Mouse (Mus musculus): ENCODE results near the gene Bend5.

The Bend5 gene

DNA sequence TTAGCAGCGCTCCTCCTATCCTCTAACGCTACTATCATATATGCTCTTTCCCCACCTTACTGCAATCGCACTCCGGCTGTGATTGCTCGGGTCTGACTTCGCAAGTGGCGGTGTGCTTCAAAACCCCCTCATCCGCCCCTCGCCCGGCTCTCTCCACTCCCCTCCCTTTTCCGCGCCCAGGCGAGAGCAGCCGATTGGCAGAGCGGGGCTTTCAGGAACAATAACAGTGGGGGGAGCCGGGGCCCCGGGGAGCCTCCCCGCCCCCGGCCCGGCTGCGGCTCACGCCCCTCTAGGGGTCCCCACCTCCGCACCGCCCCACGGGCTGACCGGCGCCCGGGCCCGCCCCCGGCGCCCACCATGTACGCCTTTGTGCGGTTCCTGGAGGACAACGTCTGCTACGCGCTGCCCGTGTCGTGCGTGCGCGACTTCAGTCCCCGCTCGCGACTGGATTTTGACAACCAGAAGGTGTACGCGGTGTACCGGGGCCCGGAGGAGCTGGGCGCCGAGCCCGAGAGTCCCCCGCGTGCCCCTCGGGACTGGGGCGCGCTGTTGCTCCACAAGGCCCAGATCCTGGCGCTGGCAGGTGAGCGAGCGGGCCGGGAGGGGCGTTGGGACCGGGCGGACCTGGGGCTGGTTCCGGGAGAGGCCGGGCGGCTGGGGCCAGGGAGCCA, at the start of gene Bend5:
Bend5 (plus strand) TSS at position 189 of the 671 bp plus-strand sequence.
- peak; percentile 70 for DNase-seq (ENCODE audit: low read depth, low spot score)

GRCm38 (mm10) chr4:111367771-111368170, 47.0 kb upstream of the Bend5 start:
- DNase-seq (ENCODE audit: low read depth, low spot score): no peak

DNA sequence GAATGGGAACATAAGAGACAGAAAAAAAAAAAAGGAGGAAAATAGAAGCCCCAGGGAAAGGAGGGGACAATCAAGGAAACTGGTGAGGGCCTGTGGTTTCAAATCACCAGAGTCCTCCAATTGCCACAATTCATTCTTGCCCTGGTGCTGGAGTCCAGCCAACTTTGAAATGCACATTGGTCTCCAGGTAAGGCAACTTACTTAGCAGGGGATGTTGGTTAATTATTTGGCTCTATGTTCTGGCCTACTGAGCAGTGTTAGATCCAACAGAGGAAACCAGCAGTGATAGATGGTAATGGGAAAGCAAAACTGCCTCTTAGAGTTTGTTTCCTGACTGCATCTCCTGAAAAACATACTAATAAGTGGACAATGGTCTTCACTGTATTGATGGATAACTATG, 37.6 kb upstream of the Bend5 start:
- DNase-seq (ENCODE audit: low read depth, low spot score): no peak

DNA sequence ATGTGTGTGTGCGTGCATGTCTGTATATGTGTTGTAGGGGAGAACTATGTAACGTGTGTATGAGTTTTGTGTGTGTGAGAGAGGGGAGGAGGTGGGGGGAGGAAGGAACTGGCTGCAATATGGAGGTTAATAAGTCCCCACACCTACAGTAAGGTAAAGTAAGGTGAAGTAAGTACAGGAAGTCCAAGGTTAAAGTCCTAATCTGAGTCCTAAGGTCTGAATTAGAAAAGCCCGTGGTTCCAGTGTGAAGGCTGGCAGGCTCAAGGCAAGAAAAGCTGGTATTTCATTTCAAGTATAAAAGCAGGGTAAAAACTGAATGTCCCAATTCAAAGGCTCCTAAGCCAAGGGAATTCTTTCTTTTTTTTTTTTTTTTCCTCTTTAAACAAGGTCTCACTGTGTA, 36.7 kb upstream of the Bend5 start:
- no peak for DNase-seq (ENCODE audit: low read depth, low spot score)

DNA sequence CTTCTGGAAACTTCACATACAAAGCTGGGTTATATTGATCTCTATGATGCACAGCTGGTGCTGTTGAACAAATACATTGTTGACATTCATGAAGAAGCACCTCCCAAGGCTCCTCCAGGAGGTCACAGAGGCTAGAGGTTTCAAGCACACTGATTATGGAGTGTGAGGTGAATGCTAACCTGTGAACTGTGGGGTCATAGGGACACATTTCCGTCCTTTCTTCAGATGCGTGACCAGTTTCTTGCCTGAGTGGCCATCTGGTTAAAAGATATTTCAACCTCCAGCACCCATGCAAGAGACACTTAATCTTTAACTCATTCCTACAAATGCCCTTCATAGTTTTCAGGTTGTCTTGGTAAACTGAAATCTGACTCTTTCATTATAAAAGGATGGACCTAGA, 31.7 kb upstream of the Bend5 start:
- DNase-seq (ENCODE audit: low read depth, low spot score): no peak

GRCm38 (mm10) chr4:111390736-111391135, 24.1 kb upstream of the Bend5 start:
- DNase-seq (ENCODE audit: low read depth, low spot score): no peak

DNA sequence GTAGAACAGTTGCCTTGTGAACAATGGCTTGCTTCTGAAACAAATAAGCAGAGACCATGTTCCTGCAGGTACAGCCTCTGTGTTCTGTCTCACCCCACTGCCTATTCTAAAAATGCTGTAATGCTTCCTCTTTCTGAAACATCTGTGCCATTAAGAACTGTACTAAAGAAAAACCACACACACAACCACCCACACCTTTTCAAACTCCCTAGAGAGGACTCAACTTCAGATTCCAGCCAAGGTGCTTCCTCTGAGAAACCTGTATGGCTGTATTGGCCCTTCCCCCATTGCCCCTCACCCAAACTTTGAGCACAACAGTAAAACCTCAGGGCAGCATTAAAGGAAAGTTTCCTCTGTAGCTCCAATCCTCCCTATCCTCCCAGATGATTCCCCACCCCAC, 15.0 kb upstream of the Bend5 start:
- no peak for DNase-seq (ENCODE audit: low read depth, low spot score)

- no peak for DNase-seq (ENCODE audit: low read depth, low spot score)
These were observed 14.1 kb upstream of the Bend5 start for GRCm38 (mm10) chr4:111400676-111401075.

DNA sequence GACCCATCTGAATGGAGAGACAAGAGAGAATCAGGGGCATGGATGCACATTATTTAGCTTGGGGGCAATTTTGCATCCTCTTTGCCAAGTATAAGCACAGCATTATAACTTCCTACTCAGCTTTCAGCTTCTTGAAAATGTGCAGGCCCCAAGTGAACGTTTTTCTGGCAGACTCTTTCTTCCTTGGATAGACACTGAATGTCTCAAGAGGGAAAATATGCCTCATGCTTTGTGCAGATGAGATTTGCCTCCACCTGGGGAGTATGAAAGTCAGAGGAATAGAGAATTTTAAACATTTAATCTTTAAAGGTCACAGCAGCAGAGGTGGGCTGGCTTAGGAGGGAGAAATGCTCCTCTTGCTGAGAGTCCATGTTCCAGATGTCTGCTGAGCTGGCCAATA, 11.6 kb upstream of the Bend5 start:
- DNase-seq (ENCODE audit: low read depth, low spot score): no peak

DNA sequence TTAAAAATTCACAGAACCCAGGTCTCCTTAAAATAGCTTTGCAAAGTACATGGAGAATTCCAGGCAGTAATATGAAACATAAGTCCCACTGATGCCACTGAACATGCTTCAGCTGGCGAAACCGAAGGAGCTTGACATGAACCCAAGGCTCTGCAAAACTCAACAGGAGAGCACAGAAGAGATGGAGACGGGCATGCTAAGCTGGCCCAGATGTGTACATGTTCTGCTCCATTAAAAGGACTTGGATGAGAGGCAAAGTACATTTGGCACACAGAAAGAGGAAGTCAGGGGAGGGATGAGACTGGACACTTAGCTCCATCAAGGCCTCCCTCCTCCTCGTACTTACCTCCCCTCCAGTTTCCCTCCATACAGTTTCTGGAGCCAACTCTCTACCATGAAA, 4.1 kb upstream of the Bend5 start:
- no peak for DNase-seq (ENCODE audit: low read depth, low spot score)

DNA sequence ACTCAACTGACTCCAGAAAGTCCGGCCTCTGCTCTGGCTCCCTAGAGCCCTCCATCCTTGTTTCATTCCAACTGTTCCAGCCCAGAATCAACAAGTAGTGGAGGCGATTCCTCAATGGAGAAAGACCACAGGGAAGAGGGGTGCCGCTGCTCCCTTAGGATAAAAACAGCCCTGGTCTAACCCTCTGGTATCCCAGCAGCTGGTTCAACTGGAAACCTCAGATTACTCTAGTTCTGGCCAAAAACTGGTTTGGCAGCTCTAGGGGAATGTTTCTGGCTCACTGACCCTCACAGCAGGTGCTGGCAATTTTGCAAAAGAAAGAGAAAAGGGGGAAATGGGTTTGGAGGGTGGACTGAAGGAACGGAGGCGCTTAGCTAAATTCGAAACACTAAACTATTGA, 407 bp upstream of the Bend5 start:
- DNase-seq (ENCODE audit: low read depth, low spot score): no peak

- no peak for DNase-seq (ENCODE audit: low read depth, low spot score)
These were observed 1.3 kb downstream of the Bend5 start for GRCm38 (mm10) chr4:111416126-111416525.

- no peak for DNase-seq (ENCODE audit: low read depth, low spot score)
These were observed 1.7 kb downstream of the Bend5 start for GRCm38 (mm10) chr4:111416551-111416950.

- no peak for DNase-seq (ENCODE audit: low read depth, low spot score)
These were observed 2.9 kb downstream of the Bend5 start for GRCm38 (mm10) chr4:111417716-111418115.

GRCm38 (mm10) chr4:111419476-111419875, 4.7 kb downstream of the Bend5 start:
- DNase-seq (ENCODE audit: low read depth, low spot score): no peak

DNA sequence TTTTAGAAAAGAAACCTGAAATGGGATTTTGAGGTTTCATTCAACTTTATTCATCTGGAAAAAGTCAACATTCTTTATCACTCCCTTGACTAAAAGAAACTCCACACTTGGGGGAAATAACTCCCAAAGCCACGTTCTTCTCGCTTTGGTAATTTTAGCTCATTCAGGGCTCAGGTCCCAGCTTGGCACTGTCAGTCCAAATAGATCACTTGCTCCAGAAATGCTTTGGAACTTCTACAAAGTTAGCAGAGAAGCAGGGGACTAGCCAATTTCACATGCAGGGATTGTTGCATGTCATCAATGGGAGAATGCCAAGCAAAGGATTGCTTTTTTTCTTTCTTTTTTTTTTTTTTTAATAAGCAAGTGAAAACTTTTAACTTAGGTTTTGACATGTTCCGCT, 5.2 kb downstream of the Bend5 start:
- no peak for DNase-seq (ENCODE audit: low read depth, low spot score)

DNA sequence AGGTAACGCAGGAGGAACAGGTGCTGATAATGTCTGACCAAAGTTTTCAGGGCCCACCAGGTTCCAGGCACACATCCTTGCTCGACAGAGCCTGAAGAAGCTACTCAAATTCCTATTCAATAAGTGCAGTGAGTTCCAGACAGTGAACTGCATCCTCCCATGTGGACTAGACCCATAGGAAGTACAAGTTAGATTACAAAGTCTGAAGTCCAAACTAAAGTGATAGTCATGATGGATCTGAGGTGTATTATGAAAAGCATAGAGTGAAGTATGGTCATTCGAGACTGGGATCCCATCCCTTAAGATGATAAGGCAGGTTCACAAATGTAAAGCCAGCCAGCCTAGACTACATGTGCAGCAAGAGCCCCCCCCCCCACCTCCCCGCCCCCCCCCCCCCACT, 6.1 kb downstream of the Bend5 start:
- no peak for DNase-seq (ENCODE audit: low read depth, low spot score)

- DNase-seq (ENCODE audit: low read depth, low spot score): no peak
These were observed 7.0 kb downstream of the Bend5 start for GRCm38 (mm10) chr4:111421785-111422184.

- no peak for DNase-seq (ENCODE audit: low read depth, low spot score)
These were observed 9.7 kb downstream of the Bend5 start for GRCm38 (mm10) chr4:111424371-111424950.

GRCm38 (mm10) chr4:111425170-111425569, 10.4 kb downstream of the Bend5 start:
- DNase-seq (ENCODE audit: low read depth, low spot score): no peak

DNA sequence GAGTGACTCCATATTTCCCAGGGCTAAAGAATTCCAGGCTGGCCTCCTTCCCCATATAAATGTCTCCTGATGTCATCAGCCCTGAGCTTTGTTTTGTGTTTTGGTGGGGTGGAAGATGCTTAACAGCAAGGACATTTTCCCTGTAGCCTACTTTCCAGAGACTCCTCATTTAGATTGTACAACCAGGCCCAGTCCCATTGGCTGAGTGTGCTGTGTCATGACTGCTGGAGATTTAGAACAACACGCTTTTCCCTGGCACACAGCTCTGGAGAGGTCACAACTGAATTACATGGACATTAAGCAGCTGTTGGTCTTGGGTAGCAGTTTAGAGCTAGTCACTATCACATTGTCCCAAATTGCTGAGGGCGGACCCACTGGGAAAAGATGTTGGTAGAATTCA, 16.4 kb downstream of the Bend5 start:
- no peak for DNase-seq (ENCODE audit: low read depth, low spot score)

- no peak for DNase-seq (ENCODE audit: low read depth, low spot score)
These were observed 17.2 kb downstream of the Bend5 start for GRCm38 (mm10) chr4:111432013-111432412.

DNA sequence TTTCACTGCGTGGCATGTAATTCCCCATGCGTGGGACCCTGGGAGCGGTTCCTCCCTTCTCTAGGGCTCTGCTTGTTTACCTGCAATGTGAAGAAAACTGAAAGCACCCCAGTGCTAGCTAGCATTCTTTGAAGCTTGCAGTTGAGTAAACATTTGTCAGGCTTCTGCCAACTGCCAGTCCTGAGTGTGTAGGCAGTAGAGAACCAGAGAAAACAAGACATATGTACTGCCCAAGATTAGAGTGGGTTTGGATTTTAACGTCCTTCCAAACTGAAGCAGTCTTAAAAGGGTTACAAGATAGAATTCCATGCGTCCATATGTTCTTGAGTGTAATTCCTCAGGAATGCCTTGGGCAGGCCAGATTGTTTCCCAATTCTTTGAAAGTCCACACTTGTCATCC, 17.6 kb downstream of the Bend5 start:
- DNase-seq (ENCODE audit: low read depth, low spot score): no peak

DNA sequence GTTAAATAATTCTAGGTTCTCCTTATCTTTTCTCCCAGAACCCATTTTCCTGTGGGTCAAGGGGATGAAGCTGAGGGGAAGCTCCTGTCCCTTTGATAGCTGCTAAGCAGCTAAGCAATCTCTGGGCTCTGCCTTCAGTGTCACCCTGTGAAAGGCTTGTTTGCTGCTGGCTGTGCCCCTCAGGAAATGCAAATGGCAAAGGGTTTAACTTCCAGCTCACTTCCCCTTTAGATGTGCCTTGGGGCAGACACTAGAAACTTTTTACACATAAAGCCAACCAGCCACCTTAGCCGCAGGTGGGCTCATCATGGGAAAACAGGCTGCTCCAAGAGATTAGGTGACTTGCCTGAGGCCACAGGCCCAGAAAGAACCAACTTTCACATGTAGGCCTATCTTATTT, 26.9 kb downstream of the Bend5 start:
- DNase-seq (ENCODE audit: low read depth, low spot score): no peak
